Mouse (Mus musculus): ENCODE data around the gene Amotl1.
"Not testable (repeated sequence)": the region's sequence is repeated elsewhere in the genome, so short reads cannot be mapped to it uniquely, and the experiment has no call there.

Amotl1 gene

DNA sequence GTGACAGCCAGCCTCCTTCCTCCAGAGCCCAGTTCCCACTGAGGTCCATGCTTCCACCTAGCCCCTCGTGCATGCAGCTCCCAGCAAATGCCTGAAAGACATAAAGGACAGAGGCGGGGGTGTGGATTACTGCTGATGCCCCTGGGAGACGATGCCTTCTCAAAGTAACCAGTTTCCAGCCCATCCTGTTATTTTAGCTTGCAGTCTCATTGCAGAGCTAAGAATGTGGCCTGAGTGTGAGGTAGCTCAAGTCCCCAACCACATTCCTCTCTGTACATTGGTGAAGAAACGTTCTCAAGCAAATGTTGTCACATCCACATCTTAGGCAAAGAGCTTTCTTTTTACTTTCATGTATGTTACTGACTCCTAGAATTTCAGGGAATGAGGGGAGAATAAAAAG, at the start of gene Amotl1:
TSS of gene Amotl1 (minus strand) at position 101 of the 400 bp plus-strand sequence.
- no peak for DNase-seq (ENCODE audit: low spot score in 2 of 2)

DNA sequence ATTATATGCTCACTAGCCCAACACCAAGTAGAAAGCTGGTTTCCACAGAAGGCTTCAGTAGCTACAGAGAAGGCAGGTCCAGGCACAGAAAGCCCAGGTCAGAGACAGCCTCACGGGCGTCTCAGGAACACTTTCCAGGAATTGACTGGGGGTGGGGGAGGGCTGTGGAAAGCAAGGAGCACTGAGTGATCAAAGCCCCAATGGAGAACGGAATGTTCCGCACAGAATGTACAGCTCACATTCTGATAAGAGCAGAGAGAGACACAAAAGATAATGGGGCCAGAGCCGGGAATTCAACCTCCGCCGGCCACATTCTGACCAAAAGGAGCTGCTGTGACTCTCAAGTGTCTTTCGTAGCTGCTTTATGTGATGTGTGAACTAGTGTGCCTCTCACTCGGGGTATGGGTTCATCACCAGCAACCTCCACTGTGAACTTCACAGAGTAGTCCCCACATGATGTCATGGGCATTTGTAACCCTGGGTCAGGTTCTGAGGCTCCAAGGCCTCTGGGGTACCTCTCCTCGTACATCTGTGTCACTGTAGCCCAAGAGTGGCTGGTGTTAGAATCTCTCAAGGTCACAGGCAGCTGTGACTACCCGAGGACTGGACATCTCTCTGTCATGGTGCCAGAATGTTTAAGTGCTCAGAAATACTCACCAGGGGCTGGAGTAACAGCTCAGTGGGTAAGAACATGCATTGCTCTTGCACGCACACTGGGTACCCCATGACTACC, 44.7 kb upstream of the Amotl1 start:
- DNase-seq (ENCODE audit: low spot score in 2 of 2): no peak

GRCm38 (mm10) chr9:14684363-14684762, 39.5 kb upstream of the Amotl1 start:
- DNase-seq (ENCODE audit: low spot score in 2 of 2): no peak

DNA sequence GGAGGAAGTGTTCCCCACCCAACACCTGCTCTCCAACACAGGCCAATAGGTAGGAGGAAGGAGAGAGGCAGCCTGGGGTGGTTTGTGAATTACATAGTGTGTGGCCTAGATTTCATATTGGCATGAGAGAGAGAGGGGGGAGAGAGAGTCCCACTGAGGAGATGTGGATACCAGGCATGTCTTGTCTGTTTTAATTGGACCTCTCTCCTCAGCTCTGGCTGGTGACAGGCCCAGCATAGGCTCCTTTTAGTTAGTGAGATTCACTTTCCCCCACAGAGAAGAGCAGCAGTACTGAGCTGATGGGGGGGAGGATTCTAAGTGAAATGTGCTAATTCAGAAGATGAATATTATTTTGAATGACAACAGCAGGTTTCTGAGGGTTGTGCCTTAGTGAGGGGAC, 37.9 kb upstream of the Amotl1 start:
- no peak for DNase-seq (ENCODE audit: low spot score in 2 of 2)

DNA sequence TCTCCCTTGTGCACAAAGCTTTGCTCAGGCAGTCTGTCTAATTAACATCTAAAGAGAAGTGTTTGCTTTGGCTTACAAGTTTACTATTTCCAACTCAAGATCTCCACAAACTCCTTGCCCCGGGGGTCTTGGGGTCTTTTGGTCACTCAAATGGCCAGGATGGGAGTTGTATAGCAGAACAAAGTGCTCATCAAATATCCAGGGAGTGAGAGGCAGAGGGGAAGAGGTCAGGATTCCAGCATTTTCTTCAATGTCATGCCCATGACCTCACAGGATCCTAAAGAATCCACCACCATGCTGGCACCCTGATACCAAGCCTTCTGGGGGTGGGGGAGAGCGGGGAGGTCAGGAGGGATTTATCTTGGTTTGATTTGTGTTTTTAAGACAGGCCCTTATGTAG, 35.7 kb upstream of the Amotl1 start:
- no peak for DNase-seq (ENCODE audit: low spot score in 2 of 2)

- DNase-seq (ENCODE audit: low spot score in 2 of 2): no peak
Measured at GRCm38 (mm10) chr9:14675707-14676691, 31.1 kb upstream of the Amotl1 start.

DNA sequence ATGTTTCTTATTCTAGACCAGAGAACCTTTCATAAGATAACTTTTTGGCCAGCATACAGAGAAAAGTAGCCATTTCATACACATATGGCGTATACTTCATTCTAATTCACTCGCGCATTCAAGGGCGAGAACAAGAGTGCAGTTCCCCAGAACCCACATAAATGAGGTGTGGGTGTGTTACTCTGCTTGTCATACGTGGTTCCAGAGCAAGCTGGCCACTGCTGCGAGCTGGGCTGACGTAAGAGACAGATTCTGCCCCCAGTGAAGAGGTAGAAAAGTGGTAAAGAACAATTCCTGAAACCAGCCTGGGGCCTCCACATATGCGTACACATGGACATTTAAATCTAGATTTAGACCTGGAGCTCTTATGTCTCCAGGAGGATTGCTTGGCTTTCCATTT, 29.6 kb upstream of the Amotl1 start:
- DNase-seq (ENCODE audit: low spot score in 2 of 2): no peak

- DNase-seq (ENCODE audit: low spot score in 2 of 2): no peak
Measured at GRCm38 (mm10) chr9:14673109-14673508, 28.3 kb upstream of the Amotl1 start.

DNA sequence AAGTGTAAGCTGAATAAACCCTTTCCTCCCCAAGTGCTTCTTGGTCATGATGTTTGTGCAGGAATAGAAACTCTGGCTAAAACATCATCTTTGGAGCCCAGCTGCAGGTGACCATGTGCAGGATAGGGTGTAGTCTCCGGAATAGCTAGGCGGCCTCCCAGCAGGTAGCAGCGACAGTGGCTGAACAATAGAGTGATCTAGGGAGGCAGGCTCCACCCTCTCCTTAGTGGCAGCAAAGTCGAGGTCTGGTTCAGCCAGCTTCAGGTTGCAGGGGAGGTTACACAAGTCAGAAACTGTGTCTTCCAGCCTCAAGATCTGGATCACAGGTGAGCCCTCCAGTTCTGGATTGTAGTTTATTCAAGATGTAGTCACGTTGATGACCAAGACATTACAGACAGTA, 27.1 kb upstream of the Amotl1 start:
- DNase-seq (ENCODE audit: low spot score in 2 of 2): not testable (repeated sequence)

DNA sequence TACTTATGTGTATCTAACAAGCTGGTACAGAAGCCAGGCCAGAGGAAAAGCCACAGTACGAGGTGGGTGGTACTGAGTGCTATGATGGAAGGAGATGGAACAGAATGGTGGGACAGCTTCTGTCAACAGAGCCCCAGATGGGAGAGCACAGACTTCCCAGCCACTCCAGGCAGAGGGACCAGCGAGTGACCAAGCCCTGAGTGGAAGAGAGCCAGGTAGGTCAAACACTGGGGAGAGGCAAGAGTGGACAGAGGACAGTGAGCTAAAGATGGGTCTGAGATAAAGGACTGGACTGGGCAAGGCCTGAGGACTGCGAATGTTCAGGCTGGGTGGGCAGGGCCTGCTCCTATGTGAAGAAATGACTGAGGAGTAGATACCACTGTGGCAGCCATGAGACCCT, 23.5 kb upstream of the Amotl1 start:
- no peak for DNase-seq (ENCODE audit: low spot score in 2 of 2)

DNA sequence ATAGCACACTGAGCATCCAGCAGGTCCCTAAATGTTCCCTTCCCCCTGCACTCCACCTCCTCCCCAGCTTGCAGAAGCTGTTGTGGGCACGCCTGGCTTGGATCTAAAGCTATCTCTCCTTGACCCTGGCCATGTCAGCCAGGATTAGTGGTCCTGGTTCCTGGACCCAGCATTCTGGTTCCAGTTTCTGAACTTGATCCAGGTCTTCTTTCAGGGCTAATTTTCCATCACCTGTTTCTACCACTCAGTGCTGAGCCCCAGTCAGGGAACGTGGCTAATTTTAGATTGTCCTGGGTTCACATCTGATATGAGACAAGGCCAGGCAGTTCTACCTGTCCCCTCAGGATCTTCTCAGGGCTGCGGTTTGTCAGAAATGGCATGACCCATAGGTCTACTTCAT, 21.2 kb upstream of the Amotl1 start:
- no peak for DNase-seq (ENCODE audit: low spot score in 2 of 2)

GRCm38 (mm10) chr9:14663591-14663990, 18.7 kb upstream of the Amotl1 start:
- DNase-seq (ENCODE audit: low spot score in 2 of 2): no peak

DNA sequence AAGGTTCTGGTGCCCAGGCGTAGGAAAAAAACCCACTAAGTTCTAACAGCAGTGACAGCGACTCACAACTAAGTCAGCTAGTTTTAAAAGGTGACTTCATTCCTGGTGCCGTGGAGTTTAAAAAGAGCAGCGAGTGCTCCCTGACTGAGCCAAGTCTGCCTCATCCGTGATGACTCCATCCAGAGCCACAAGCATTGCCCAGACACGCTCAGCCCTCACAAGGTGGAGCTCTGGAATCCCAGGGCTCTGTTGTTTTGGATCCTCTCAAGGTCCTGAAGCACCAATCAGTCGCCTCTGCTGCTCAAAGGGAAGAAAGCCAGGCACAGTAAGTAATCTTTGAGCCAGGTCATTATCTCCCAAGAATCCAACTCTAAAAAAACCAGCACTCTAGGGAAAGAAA, 18.0 kb upstream of the Amotl1 start:
- no peak for DNase-seq (ENCODE audit: low spot score in 2 of 2)

GRCm38 (mm10) chr9:14662138-14662537, 17.3 kb upstream of the Amotl1 start:
- no peak for DNase-seq (ENCODE audit: low spot score in 2 of 2)

GRCm38 (mm10) chr9:14657926-14658325, 13.1 kb upstream of the Amotl1 start:
- no peak for DNase-seq (ENCODE audit: low spot score in 2 of 2)

GRCm38 (mm10) chr9:14654010-14654409, 9.2 kb upstream of the Amotl1 start:
- no peak for DNase-seq (ENCODE audit: low spot score in 2 of 2)

DNA sequence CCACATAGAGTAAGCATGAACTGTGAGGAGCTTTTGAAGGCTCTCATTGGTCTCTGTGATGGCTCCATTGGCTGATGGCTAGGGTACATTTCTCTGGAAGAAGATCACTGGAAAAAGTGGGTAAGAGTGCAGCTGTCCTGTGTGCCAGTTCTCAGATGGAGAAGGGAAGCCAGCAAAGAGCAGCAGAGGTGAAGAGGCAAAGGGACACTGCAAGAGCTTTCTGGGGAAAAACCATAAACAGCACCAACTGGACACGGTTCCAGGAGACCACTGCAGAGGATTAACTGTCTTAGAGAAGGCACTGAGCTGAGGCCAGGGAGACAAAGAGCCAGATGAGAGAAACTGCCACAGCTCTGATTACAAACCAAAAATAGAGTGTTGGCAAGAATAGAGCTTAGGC, 7.9 kb upstream of the Amotl1 start:
- no peak for DNase-seq (ENCODE audit: low spot score in 2 of 2)

DNA sequence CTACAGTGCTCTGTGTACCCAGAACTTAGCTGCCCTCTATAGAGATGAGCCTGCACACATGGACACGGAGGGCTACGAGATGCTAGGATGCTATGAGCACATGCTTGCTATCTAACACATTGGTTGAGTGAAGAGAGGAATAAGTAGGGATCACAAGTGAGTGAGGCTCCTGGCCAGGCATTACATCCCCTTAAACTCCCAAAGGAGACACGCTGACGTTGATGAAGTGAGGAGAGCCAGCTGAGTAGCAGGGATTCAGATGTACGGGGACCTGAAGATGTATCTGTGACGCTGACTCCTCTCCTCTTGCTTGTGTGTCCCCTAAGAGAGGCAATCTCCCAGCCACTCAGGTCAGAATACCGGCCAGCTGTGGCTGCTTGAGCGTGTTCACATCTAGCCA, 3.0 kb upstream of the Amotl1 start:
- no peak for DNase-seq (ENCODE audit: low spot score in 2 of 2)

- DNase-seq (ENCODE audit: low spot score in 2 of 2): no peak
Measured at GRCm38 (mm10) chr9:14646641-14647040, 1.8 kb upstream of the Amotl1 start.

DNA sequence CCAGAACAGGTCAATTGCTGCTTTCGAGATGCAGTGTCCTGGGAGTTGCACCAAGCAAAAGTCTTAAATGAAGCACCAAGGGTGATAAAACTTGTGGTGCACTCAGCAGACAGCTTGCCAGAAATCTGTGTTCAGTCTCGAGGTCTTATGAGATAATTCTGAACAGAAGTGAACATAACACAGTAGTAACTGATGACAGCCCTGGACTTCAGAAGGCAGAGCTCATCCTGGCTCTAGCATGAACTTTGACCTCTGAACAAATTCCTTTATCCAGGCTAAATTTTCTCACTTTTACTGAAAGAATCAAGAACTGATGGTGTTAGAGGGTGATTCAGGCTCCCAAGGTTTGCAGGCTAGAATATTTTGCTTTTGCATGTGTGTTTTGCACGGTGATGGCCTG, 1.2 kb upstream of the Amotl1 start:
- no peak for DNase-seq (ENCODE audit: low spot score in 2 of 2)

GRCm38 (mm10) chr9:14643328-14643727, 1.5 kb downstream of the Amotl1 start:
- DNase-seq (ENCODE audit: low spot score in 2 of 2): no peak

DNA sequence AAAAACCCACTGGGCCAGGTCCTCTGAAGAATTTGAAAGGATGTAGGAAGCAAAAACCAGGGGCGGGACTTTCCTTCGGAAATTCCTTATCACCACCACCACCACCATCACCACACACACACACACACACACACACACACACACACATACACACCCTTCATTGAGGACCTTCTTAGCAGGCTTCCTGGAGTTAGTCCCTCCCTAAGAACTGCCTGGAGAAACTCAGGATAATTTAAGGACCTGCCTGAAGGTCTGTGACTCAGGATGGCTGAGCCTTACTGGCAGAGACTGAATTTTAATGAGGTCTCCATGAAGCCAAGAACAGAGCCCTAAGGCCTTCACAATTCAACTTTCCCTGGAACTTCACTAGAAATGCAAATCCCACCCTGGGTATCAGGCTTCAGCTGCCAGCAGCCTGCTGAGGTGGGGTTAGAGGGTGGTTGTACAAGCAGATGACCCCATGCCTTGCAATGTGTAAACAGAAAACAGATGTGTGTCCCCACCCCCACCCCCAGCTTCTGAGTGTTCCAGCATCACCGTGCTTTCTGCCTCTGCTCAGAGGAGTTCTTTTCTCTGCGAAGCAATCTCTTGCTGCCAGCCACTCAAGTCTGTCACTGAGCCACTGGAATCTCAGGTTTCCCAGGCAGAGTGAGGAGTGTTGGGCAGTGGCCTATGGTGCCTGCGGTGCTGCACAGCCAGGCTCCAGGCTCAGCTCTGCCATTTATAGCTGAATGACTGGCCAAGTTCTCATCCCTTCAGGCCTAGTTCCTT, 2.4 kb downstream of the Amotl1 start:
- no peak for DNase-seq (ENCODE audit: low spot score in 2 of 2)

All from spleen, postnatal 4 days (tissue).